Mouse (Mus musculus) small intestine, adult 2 months (tissue): ENCODE measurements around the gene Tbx4.

Experiments
- CTCF ChIP-seq: fragments of 200-500 bp; IDR thresholded peaks from 2 replicates; pipeline ENCODE4 v1.5.1; 2012; ENCODE audit warnings: low read depth, mild to moderate bottlenecking, control low read depth, inconsistent platforms, low read length, moderate library complexity, mixed read lengths; ENCODE audit not compliant: insufficient replicate concordance, insufficient read length; ENCODE audit errors: extremely low read depth
- POLR2A ChIP-seq: fragments of 200-500 bp; IDR thresholded peaks from 2 replicates; pipeline ENCODE4 v1.6.1; 2012; ENCODE audit warnings: low read depth, mild to moderate bottlenecking, control low read depth, inconsistent platforms, low read length, moderate library complexity

- TF ChIP-seq POLR2A, result no peak
- TF ChIP-seq CTCF, result no peak
These were observed 46.8 kb upstream of the Tbx4 start for GRCm38 (mm10) chr11:85839258-85840030.
